Mouse (Mus musculus) A20 (cell line): ENCODE results near the gene Dclk2.

Experiments used
- DNase-seq: peaks from one replicate; pipeline ENCODE4 v3.0.0-alpha.2; 2011; ENCODE audit warnings: low read depth, low spot score

Gene Dclk2

DNA sequence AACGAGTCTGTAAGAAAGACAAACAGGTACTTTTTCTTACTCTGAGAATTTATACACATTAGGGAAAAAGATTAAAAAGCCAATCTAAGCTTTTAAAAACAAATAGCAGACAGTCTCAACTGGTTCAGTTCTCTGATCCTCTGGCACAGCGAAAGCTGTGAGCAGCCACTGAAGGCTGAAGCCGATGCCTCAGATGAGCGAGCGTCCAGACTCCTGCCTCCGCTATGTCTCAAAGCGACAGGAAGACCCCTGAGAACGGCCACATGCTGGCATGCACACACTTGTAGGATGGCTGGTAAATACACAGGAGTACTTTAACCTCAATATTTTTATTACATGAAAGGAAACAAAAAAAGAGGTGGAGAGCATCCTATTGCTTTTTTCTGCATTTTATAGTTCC is 160.8 kb downstream of the Dclk2 start:
- DNase-seq, result no peak

DNA sequence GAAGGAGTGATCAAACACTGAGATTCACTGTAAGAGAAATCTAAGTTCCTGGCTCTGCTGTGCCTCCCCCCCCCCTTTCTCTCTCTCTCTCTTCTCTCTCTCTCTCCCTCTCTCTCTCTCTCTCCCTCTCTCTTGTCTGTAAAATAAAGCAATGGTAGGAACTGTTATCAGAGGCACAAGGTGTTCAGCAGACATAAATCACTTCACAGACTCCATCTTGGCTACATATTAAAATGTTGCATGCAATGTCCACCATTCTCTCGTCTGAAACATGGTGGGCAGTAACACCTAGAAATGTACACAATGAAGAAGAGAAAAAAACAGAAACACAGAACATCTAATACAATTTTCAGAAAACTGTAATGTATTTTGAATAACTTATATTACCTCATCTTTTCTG is 161.3 kb downstream of the Dclk2 start:
- DNase-seq, result no peak

- DNase-seq, result no peak
Measured at GRCm38 (mm10) chr3:86758727-86759126, 161.9 kb downstream of the Dclk2 start.

GRCm38 (mm10) chr3:86756548-86756947 is 164.1 kb downstream of the Dclk2 start:
- no peak for DNase-seq

GRCm38 (mm10) chr3:86754595-86755557 is 165.8 kb downstream of the Dclk2 start:
- no peak for DNase-seq

DNA sequence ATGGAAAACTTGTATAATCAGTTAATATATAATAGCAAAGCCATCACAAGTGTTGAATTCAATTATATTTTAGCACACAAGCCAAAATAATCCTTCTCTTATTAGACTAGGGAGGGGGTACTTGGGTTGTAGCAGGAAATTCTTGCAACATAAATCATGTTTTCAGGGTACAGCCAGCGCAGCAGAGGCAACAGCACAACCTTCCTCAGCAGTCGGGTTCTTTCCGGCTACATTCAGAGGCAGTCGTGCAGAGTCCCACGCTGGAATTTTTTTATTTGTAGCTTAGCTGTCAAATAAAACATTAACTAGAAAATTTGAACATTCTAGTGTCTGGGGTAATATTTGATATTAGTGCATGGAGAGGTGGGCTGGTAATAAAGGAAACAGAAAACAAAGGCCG is 166.5 kb downstream of the Dclk2 start:
- no peak for DNase-seq

DNA sequence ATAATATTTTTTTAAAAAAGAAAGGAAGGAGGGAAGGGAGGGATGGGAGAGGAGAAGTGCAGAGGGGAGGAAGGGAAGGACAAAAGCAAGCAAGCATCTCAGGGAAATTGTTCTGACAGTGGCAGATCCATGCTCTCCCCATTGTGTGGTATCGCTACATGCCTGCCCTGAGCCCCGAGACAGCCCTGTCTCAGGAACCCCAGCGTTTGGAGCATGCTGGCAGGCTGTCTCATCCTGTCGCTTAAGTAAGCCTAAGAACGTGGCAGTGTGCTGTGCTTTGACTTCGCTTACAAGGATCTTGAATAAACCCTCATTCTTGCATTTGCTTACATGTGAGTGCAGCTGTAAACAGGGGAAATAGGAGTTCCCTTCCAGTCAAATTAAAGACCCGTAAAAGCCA is 170.0 kb downstream of the Dclk2 start:
- DNase-seq, result no peak

DNA sequence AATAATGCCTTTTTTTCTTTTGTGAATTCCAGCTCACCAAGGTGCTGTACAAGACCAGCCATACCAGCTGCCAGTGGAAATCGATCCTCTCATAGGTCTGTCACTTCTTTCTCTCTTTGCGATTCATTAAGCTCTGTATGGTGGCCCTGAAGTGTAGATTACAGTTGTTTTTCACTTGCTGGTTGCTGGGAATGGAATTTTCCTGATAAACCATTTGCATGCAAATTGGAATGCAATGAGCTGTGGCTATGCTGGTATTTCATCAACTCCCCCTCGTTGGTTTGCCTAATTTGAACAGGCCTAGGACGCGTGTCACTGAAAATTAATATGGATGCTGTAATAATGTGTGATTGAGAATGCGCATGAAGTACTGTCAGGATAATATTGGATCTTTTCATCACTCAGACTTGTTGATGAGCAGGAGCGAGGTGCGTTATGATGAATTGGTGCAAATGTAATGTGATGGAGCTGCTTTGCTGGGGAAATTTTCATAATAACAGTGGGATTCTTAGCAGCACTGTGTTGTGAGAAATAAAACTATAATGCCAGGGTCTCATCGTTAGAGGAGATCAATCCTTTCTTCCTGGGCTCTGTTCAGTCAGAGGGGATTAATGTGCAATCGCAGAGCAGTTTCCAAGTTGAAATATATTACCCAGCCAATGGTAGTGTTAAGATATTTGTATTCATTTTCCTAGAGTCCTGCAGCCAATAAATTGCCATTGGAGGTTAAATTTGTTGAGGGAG is 174.7 kb downstream of the Dclk2 start:
- DNase-seq, result no peak

- no peak for DNase-seq
Measured at GRCm38 (mm10) chr3:86745348-86745747, 175.3 kb downstream of the Dclk2 start.

- DNase-seq, result no peak
Measured at GRCm38 (mm10) chr3:86739745-86740144, 180.9 kb downstream of the Dclk2 start.

- no peak for DNase-seq
Measured at GRCm38 (mm10) chr3:86738831-86739230, 181.8 kb downstream of the Dclk2 start.
